Mouse (Mus musculus) forebrain, embryonic 11.5 days (tissue): ENCODE measurements around the gene Usp24. TPM values are rescaled to one million over a fixed set of nuclear protein-coding genes. Genes with fewer than 3 reads are reported as not detected.

Experiments used
- ATAC-seq: fragments of 200-750 bp; cut with Nextera tagmentation; replicated peaks from 2 replicates; pipeline ENCODE4 v1.8.0; 2017; ENCODE audit warnings: moderate TSS enrichment; ENCODE audit not compliant: low FRiP score
- DNase-seq: peaks from one replicate; pipeline ENCODE4 v3.0.0-alpha.2; 2017; ENCODE audit warnings: low spot score
- H3K27ac ChIP-seq: fragments of 300-500 bp; sonication (generic); 2 replicates; pipeline ENCODE4 v1.5.1; 2014; ENCODE audit warnings: low read depth, low read length
- H3K27me3 ChIP-seq: fragments of 300-500 bp; sonication (generic); 2 replicates; pipeline ENCODE4 v1.6.1; 2014; ENCODE audit warnings: mild to moderate bottlenecking, low read length, mixed read lengths; ENCODE audit not compliant: control insufficient read depth, insufficient read depth
- H3K36me3 ChIP-seq: fragments of 300-500 bp; sonication (generic); 2 replicates; pipeline ENCODE4 v1.6.1; 2014; ENCODE audit warnings: mild to moderate bottlenecking, low read length, moderate library complexity, mixed read lengths; ENCODE audit not compliant: control insufficient read depth, insufficient read depth
- H3K4me1 ChIP-seq: fragments of 300-500 bp; sonication (generic); replicated peaks from 2 replicates; pipeline ENCODE4 v1.6.1; 2014; ENCODE audit warnings: low read length, mixed read lengths; ENCODE audit not compliant: control insufficient read depth, insufficient read depth
- H3K4me2 ChIP-seq: fragments of 300-500 bp; sonication (generic); 2 replicates; pipeline ENCODE4 v1.6.1; 2014; ENCODE audit warnings: low read depth, mild to moderate bottlenecking, low read length, moderate library complexity, mixed read lengths; ENCODE audit not compliant: severe bottlenecking
- H3K4me3 ChIP-seq: fragments of 300-500 bp; sonication (generic); 2 replicates; pipeline ENCODE4 v1.5.1; 2014; ENCODE audit warnings: low read depth, low read length
- H3K9ac ChIP-seq: fragments of 300-500 bp; sonication (generic); 2 replicates; pipeline ENCODE4 v1.6.1; 2014; ENCODE audit warnings: low read length
- H3K9me3 ChIP-seq: fragments of 300-500 bp; sonication (generic); 2 replicates; pipeline ENCODE4 v1.6.1; 2016; ENCODE audit warnings: low read length, mixed read lengths; ENCODE audit not compliant: control insufficient read depth
- WGBS: fragments of 180-500 bp; shearing (Covaris S2); extraction: QIAGEN DNeasy Blood & Tissue Kit; methylation state at CpG from one replicate; pipeline ENCODE4 v1.1.7; 2014; 5-methylcytosine and 5-hydroxymethylcytosine counted together
- polyA plus RNA-seq: library from polyadenylated mRNA; unstranded; fragments of >200 nt; fragmentation: Nextera tagmentation; extraction: Ambion mirVana; gene quantifications from 2 replicates; pipeline ENCODE4 v1.2.1, GENCODE M21; 2014

Usp24 gene
- polyA plus RNA-seq, 1 experiment from 2014 or later: 12.8 TPM

GRCm38 (mm10) chr4:106470921-106471320 is 154.9 kb downstream of the Usp24 start:
- no peak overlapping the region for H3K4me2 ChIP-seq
- H3K4me1 ChIP-seq: no peaks in the 10 kb centered on the region
- H3K27ac ChIP-seq: no peak overlapping the region
- WGBS: 81% methylated on average over 5 of the region's 5 CpGs
- H3K4me3 ChIP-seq: no peak overlapping the region
- H3K9me3 ChIP-seq: no peaks in the 10 kb centered on the region
- no peak for DNase-seq
- no peak for ATAC-seq
- no peaks in the 10 kb centered on the region for H3K36me3 ChIP-seq
- no peak overlapping the region for H3K9ac ChIP-seq
- no peaks in the 10 kb centered on the region for H3K27me3 ChIP-seq

GRCm38 (mm10) chr4:106472335-106472734 is 156.3 kb downstream of the Usp24 start:
- DNase-seq (peak; percentile 75), ATAC-seq (peak; percentile 59)
- H3K4me3 ChIP-seq: no peak overlapping the region
- H3K27ac ChIP-seq: no peak overlapping the region
- H3K4me1 ChIP-seq: no peaks in the 10 kb centered on the region
- H3K27me3 ChIP-seq: no peaks in the 10 kb centered on the region
- H3K9me3 ChIP-seq: no peaks in the 10 kb centered on the region
- no peak overlapping the region for H3K9ac ChIP-seq
- H3K36me3 ChIP-seq: no peaks in the 10 kb centered on the region
- 13% methylated on average over 3 of the region's 3 CpGs for WGBS
- no peak overlapping the region for H3K4me2 ChIP-seq

- no peaks in the 10 kb centered on the region for H3K27me3 ChIP-seq
- H3K9ac ChIP-seq: no peak overlapping the region
- H3K4me1 ChIP-seq: no peaks in the 10 kb centered on the region
- H3K4me2 ChIP-seq: no peak overlapping the region
- no peak overlapping the region for H3K4me3 ChIP-seq
- WGBS: 2% methylated on average over 6 of the region's 6 CpGs
- H3K27ac ChIP-seq: no peak overlapping the region
- no peaks in the 10 kb centered on the region for H3K9me3 ChIP-seq
- no peaks in the 10 kb centered on the region for H3K36me3 ChIP-seq
- ATAC-seq (peak; percentile 52; the same call in 1 of the 2 replicates), DNase-seq (peak; percentile 83)
Observed at GRCm38 (mm10) chr4:106474241-106474640, 158.2 kb downstream of the Usp24 start.

GRCm38 (mm10) chr4:106480545-106480944 is 164.5 kb downstream of the Usp24 start:
- no peaks in the 10 kb centered on the region for H3K27me3 ChIP-seq
- H3K4me3 ChIP-seq: no peak overlapping the region
- H3K4me1 ChIP-seq: peaks cover 3% of the 10 kb centered on the region; the same call in 1 of the 2 replicates
- H3K4me2 ChIP-seq: no peak overlapping the region
- H3K27ac ChIP-seq: no peak overlapping the region
- H3K9me3 ChIP-seq: no peaks in the 10 kb centered on the region
- 58% methylated on average over 3 of the region's 3 CpGs for WGBS
- no peak overlapping the region for H3K9ac ChIP-seq
- no peaks in the 10 kb centered on the region for H3K36me3 ChIP-seq
- no peak for DNase-seq
- ATAC-seq: no peak

GRCm38 (mm10) chr4:106483215-106483727 is 167.3 kb downstream of the Usp24 start:
- Histone ChIP-seq H3K4me3 (no peak overlapping the region), H3K27ac (no peak overlapping the region), H3K36me3 (no peaks in the 10 kb centered on the region), H3K9ac (no peak overlapping the region), H3K9me3 (no peaks in the 10 kb centered on the region), H3K27me3 (no peaks in the 10 kb centered on the region), H3K4me1 (peaks cover 3% of the 10 kb centered on the region; the same call in 1 of the 2 replicates), H3K4me2 (no peak overlapping the region)
- ATAC-seq: no peak
- WGBS: 35% methylated on average over 7 of the region's 7 CpGs
- DNase-seq: no peak

GRCm38 (mm10) chr4:106483831-106484230 is 167.8 kb downstream of the Usp24 start:
- no peaks in the 10 kb centered on the region for H3K9me3 ChIP-seq
- H3K4me3 ChIP-seq: no peak overlapping the region
- no peak overlapping the region for H3K4me2 ChIP-seq
- no peaks in the 10 kb centered on the region for H3K36me3 ChIP-seq
- H3K9ac ChIP-seq: no peak overlapping the region
- peaks cover 3% of the 10 kb centered on the region; the same call in 1 of the 2 replicates for H3K4me1 ChIP-seq
- ATAC-seq: no peak
- WGBS: 85% methylated on average over 1 of the region's 1 CpGs
- no peak overlapping the region for H3K27ac ChIP-seq
- no peak for DNase-seq
- no peaks in the 10 kb centered on the region for H3K27me3 ChIP-seq

GRCm38 (mm10) chr4:106490620-106491019 is 174.6 kb downstream of the Usp24 start:
- H3K4me3 ChIP-seq: no peak overlapping the region
- H3K4me1 ChIP-seq: no peaks in the 10 kb centered on the region
- H3K36me3 ChIP-seq: no peaks in the 10 kb centered on the region
- H3K4me2 ChIP-seq: no peak overlapping the region
- ATAC-seq: no peak
- no peaks in the 10 kb centered on the region for H3K27me3 ChIP-seq
- no peaks in the 10 kb centered on the region for H3K9me3 ChIP-seq
- WGBS: 64% methylated on average over 4 of the region's 4 CpGs
- no peak overlapping the region for H3K27ac ChIP-seq
- H3K9ac ChIP-seq: no peak overlapping the region
- DNase-seq: no peak

Other genes starting within 250 kb of the Usp24 start
- 3.9 and 4.8 TPM in 2 replicates for gene Pcsk9, start 148.1 kb downstream of the Usp24 start, polyA plus RNA-seq
- gene Bsnd, start 176.1 kb downstream of the Usp24 start, polyA plus RNA-seq: not detected in 2 replicates
- gene Dhcr24, start 244.8 kb downstream of the Usp24 start, polyA plus RNA-seq: 29.3 and 30.6 TPM in 2 replicates